Mouse (Mus musculus) kidney, adult 10 weeks (tissue): Measurements from ENCODE around the gene Stambp. TPM values are rescaled to one million over a fixed set of nuclear protein-coding genes. Genes with fewer than 3 reads are reported as not detected.

ENCODE experiments used
- polyA plus RNA-seq: library from polyadenylated mRNA; stranded (reverse); fragments of 350-450 nt; fragmentation: Illumina TruSeq; extraction: RNeasy Lipid Tissue Mini Kit (QIAGEN cat#74804); gene quantifications from one replicate; pipeline ENCODE4 v1.2.3, GENCODE M21; 2014; ENCODE audit warnings: low read depth, low replicate concordance

Stambp gene
- polyA plus RNA-seq, result 58.8 TPM

DNA sequence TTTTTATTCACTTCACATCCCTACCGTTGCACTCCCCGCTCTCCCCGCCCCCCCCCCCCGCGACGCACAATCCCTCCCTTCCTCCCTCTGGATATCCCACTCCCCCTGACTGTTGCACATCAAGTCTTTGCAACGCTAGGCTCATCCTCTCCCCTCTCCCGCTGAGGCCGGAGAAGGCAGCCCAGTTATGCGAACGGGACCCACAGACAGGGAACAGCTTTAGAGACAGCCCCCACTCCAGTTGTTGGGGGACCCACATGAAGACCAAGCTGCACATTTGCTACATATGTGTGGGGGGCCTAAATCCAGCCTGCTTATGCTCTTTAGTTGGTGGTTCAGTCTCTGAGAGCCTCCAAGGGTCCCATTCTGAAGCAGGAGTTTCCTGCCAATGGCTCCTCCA, at the start of gene Stambp:
Stambp (minus strand) TSS at position 59 of the 400 bp plus-strand sequence.

DNA sequence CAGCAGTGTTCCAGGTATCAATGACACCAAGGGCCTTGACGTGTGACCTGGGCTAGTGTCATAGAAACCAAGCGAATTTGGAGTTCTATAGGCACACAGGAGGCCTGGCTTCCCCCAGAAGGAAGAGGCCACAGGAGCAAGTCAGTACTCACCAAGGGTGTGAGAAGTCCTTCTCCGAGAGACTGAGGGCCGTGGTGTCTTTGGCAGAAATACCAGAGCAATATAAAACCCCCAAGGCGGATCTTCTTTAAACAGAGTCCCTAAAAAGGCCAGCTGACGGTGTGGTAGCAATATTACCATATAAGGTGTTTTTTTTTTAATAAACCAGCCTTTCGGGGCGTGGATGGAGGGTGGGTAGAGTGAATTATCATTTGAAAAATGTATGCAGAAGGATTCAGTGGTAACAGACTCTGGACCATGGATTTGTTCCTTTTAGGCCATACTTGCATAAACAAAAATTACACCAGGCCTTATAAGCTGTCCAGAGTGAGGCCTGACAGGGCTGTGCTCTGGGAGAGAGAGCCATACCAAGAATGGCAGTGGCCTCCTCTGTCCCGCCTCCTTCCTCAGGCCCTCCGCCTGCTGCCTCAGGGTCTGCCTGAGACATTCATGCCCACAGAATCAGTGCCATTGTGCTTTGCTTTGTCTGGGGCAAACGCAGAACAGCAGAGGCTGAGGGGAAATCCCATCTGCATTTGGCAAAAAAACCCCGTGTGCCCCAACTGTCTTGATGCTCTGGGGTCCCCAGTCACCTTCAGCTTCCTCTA, 36.3 kb downstream of the Stambp start, which contains the start of gene Actg2:
Actg2 (minus strand) TSS at position 238 of the 767 bp plus-strand sequence.

DNA sequence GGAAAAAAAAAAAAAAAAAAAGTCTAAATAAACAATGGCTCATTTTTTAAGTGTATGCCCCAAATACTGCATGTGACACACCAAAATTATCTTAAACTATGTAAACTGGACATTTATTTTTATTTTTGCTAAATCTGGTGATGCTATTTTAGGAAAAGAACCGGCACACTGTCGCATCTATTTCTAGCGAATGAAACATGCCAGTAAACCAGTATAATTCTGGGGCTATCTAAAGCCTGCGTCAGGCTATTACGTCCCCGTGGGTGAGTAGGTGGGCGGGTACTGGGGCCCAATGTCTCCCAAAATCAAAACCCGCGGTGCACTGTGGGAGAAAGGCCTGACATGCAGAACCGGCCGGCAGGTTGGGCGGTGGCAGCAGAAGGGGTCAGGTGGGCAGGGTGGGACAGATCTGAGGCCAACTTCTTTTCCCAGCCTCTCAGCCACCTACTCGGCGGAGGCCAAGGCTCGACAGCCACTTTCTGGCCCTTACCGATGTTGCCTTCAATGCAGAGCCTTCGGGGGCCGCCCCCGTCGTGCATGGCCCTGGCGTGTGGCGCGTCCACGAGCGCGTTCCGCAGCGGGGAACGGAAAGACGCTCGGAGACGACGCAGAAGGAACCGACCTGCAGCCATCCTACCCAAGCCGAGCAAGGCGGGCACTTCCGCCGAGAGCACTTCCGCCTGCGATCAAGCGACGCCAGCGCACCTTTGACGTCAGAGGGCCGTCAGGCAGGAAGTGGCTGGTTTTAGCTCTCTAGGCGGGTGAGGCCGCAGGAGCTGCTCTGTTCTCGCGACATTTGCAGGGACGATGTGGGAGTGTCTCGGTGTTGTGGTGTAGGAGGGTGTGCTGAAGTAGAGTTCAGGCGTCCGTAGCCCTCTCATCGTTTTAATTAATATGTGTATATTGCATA, 66.0 kb downstream of the Stambp start, which contains the start of gene Dguok:
Dguok (minus strand) TSS at position 712 of the 910 bp plus-strand sequence.

Other genes with a start within 250 kb of the Stambp start
- 3.4 TPM for gene Mthfd2, start 246.8 kb downstream of the Stambp start, polyA plus RNA-seq
- gene Mob1a, start 246.7 kb downstream of the Stambp start, polyA plus RNA-seq, result 94.8 TPM
- 118 TPM for gene Bola3, start 223.6 kb downstream of the Stambp start, polyA plus RNA-seq
- 5.5 TPM for gene Tet3, start 113.6 kb downstream of the Stambp start, polyA plus RNA-seq
- gene Dguok, start 65.8 kb downstream of the Stambp start, polyA plus RNA-seq, result 18.8 TPM
- gene Actg2, start 36.5 kb downstream of the Stambp start, polyA plus RNA-seq, result 0.81 TPM
- not detected for gene Clec4f, start 83.5 kb upstream of the Stambp start, polyA plus RNA-seq
- gene Cd207, start 105.1 kb upstream of the Stambp start, polyA plus RNA-seq, result not detected
- gene Vax2, start 138.5 kb upstream of the Stambp start, polyA plus RNA-seq, result not detected
- 39.3 TPM for gene Atp6v1b1, start 170.3 kb upstream of the Stambp start, polyA plus RNA-seq
- not detected for gene Ankrd53, start 189.9 kb upstream of the Stambp start, polyA plus RNA-seq
- gene Tex261, start 203.1 kb upstream of the Stambp start, polyA plus RNA-seq, result 21.1 TPM
- gene Nagk, start 222.3 kb upstream of the Stambp start, polyA plus RNA-seq, result 13.4 TPM